Mouse (Mus musculus) hindbrain, embryonic 11.5 days (tissue): ENCODE results near the gene Cct2. TPM values are rescaled to one million over a fixed set of nuclear protein-coding genes. Genes with fewer than 3 reads are reported as not detected.
"Not testable (repeated sequence)": the region's sequence is repeated elsewhere in the genome, so short reads cannot be mapped to it uniquely, and the experiment has no call there.

Experiments
- ATAC-seq: fragments of 200-750 bp; cut with Nextera tagmentation; 2 replicates; pipeline ENCODE4 v1.8.0; 2017; ENCODE audit warnings: mild to moderate bottlenecking, moderate TSS enrichment, moderate library complexity; ENCODE audit not compliant: low FRiP score
- DNase-seq: peaks from one replicate; pipeline ENCODE4 v3.0.0-alpha.2; 2015; ENCODE audit warnings: low spot score
- H3K27ac ChIP-seq: fragments of 300-500 bp; sonication (generic); 2 replicates; pipeline ENCODE4 v1.5.1; 2014; ENCODE audit warnings: mild to moderate bottlenecking, low read depth, low read length
- H3K27me3 ChIP-seq: fragments of 300-500 bp; sonication (generic); 2 replicates; pipeline ENCODE4 v1.6.1; 2014; ENCODE audit warnings: mild to moderate bottlenecking, low read length, moderate library complexity, mixed read lengths; ENCODE audit not compliant: control insufficient read depth, insufficient read depth
- H3K36me3 ChIP-seq: fragments of 300-500 bp; sonication (generic); 2 replicates; pipeline ENCODE4 v1.6.1; 2014; ENCODE audit warnings: mild to moderate bottlenecking, low read length, moderate library complexity, mixed read lengths; ENCODE audit not compliant: control insufficient read depth, insufficient read depth
- H3K4me1 ChIP-seq: fragments of 300-500 bp; sonication (generic); replicated peaks from 2 replicates; pipeline ENCODE4 v1.6.1; 2014; ENCODE audit warnings: low read length, mixed read lengths; ENCODE audit not compliant: control insufficient read depth, insufficient read depth
- H3K4me2 ChIP-seq: fragments of 300-500 bp; sonication (generic); replicated peaks from 2 replicates; pipeline ENCODE4 v1.6.1; 2014; ENCODE audit warnings: mild to moderate bottlenecking, low read depth, low read length
- H3K4me3 ChIP-seq: fragments of 300-500 bp; sonication (generic); 2 replicates; pipeline ENCODE4 v1.5.1; 2014; ENCODE audit warnings: low read depth, low read length
- H3K9ac ChIP-seq: fragments of 300-500 bp; sonication (generic); 2 replicates; pipeline ENCODE4 v1.6.1; 2014; ENCODE audit warnings: low read depth, low read length
- H3K9me3 ChIP-seq: fragments of 300-500 bp; sonication (generic); 2 replicates; pipeline ENCODE4 v1.6.1; 2016; ENCODE audit warnings: low read length; ENCODE audit not compliant: control insufficient read depth
- WGBS: fragments of 180-500 bp; shearing (Covaris S2); extraction: QIAGEN DNeasy Blood & Tissue Kit; methylation state at CpG from one replicate; pipeline ENCODE4 v1.1.7; 2014; 5-methylcytosine and 5-hydroxymethylcytosine counted together
- polyA plus RNA-seq: library from polyadenylated mRNA; unstranded; fragments of >200 nt; fragmentation: Nextera tagmentation; extraction: Ambion mirVana; gene quantifications from 2 replicates; pipeline ENCODE4 v1.2.1, GENCODE M21; 2014

Gene Cct2
- polyA plus RNA-seq, 1 experiment from 2014 or later = 321 TPM

- Histone ChIP-seq H3K27me3 (no peaks in the 10 kb centered on the region), H3K4me1 (no peaks in the 10 kb centered on the region), H3K4me2 (0 out of 2 replicates have a peak within 1 kb of the TSS, but pooled peaks have one; percentile 7), H3K36me3 (no peaks in the 10 kb centered on the region), H3K4me3 (no peak within 1 kb of the TSS), H3K9ac (no peak within 1 kb of the TSS), H3K9me3 (no peaks in the 10 kb centered on the region), H3K27ac (no peak within 1 kb of the TSS)
- peak; percentile 45; the same call in 1 of the 2 replicates for ATAC-seq
- whole genome bisulfite sequencing = 46% methylated on average over 40 of the region's 40 CpGs
- DNase-seq = peak; percentile 36
Observed at GRCm38 (mm10) chr10:117045175-117046056, 18.2 kb downstream of the Cct2 start, which contains the start of gene Lrrc10. Gene Lrrc10 (plus strand): TSS chr10:117045341.

- H3K4me2 ChIP-seq, H3K4me3 ChIP-seq, ATAC-seq, DNase-seq, H3K9ac ChIP-seq, H3K27ac ChIP-seq, H3K27me3 ChIP-seq, H3K9me3 ChIP-seq, H3K4me1 ChIP-seq, H3K36me3 ChIP-seq: not testable (repeated sequence)
- WGBS = 47% methylated on average over 14 of the region's 16 CpGs
Observed at GRCm38 (mm10) chr10:117043497-117044166, 20.0 kb downstream of the Cct2 start.

GRCm38 (mm10) chr10:117042295-117042694 is 21.3 kb downstream of the Cct2 start:
- 90% methylated on average over 14 of the region's 14 CpGs for WGBS
- Histone ChIP-seq H3K9me3 (no peaks in the 10 kb centered on the region), H3K4me3 (no peak overlapping the region), H3K9ac (no peak overlapping the region), H3K27ac (no peak overlapping the region), H3K27me3 (no peaks in the 10 kb centered on the region), H3K36me3 (no peaks in the 10 kb centered on the region), H3K4me2 (no peak overlapping the region), H3K4me1 (no peaks in the 10 kb centered on the region)
- DNase-seq = no peak
- no peak for ATAC-seq

- Histone ChIP-seq H3K4me1 (no peaks in the 10 kb centered on the region), H3K27ac (no peak overlapping the region), H3K27me3 (no peaks in the 10 kb centered on the region), H3K36me3 (no peaks in the 10 kb centered on the region), H3K9ac (no peak overlapping the region), H3K4me3 (no peak overlapping the region), H3K9me3 (no peaks in the 10 kb centered on the region), H3K4me2 (no peak overlapping the region)
- DNase-seq = no peak
- ATAC-seq = no peak
- 73% methylated on average over 6 of the region's 6 CpGs for WGBS
Observed at GRCm38 (mm10) chr10:117040355-117040754, 23.3 kb downstream of the Cct2 start.

GRCm38 (mm10) chr10:117033785-117034184 is 29.8 kb downstream of the Cct2 start:
- Histone ChIP-seq H3K27ac (no peak overlapping the region), H3K4me1 (no peaks in the 10 kb centered on the region), H3K4me3 (no peak overlapping the region), H3K9me3 (no peaks in the 10 kb centered on the region), H3K4me2 (no peak overlapping the region), H3K9ac (no peak overlapping the region), H3K27me3 (no peaks in the 10 kb centered on the region), H3K36me3 (no peaks in the 10 kb centered on the region)
- peak; percentile 87 for DNase-seq
- 29% methylated on average over 8 of the region's 8 CpGs for WGBS
- ATAC-seq = no peak

- ATAC-seq = no peak
- Histone ChIP-seq H3K36me3 (no peaks in the 10 kb centered on the region), H3K27me3 (no peaks in the 10 kb centered on the region), H3K9ac (no peak overlapping the region), H3K4me2 (no peak overlapping the region), H3K9me3 (no peaks in the 10 kb centered on the region), H3K27ac (no peak overlapping the region), H3K4me3 (no peak overlapping the region), H3K4me1 (no peaks in the 10 kb centered on the region)
- 90% methylated on average over 3 of the region's 3 CpGs for WGBS
- DNase-seq = no peak
Observed at GRCm38 (mm10) chr10:117031160-117031559, 32.5 kb downstream of the Cct2 start.

- H3K9me3 ChIP-seq = no peaks in the 10 kb centered on the region
- no peak overlapping the region for H3K27ac ChIP-seq
- no peaks in the 10 kb centered on the region for H3K36me3 ChIP-seq
- 80% methylated on average over 8 of the region's 8 CpGs for WGBS
- ATAC-seq (no peak), DNase-seq (no peak)
- no peaks in the 10 kb centered on the region for H3K27me3 ChIP-seq
- no peak overlapping the region for H3K4me3 ChIP-seq
- no peaks in the 10 kb centered on the region for H3K4me1 ChIP-seq
- no peak overlapping the region for H3K4me2 ChIP-seq
- no peak overlapping the region for H3K9ac ChIP-seq
Observed at GRCm38 (mm10) chr10:117026176-117026575, 37.4 kb downstream of the Cct2 start.

- not testable (repeated sequence) for ATAC-seq, H3K9ac ChIP-seq, H3K9me3 ChIP-seq, H3K36me3 ChIP-seq, DNase-seq, H3K4me3 ChIP-seq, H3K4me1 ChIP-seq, H3K4me2 ChIP-seq, H3K27me3 ChIP-seq, H3K27ac ChIP-seq
Observed at GRCm38 (mm10) chr10:117025776-117026175, 37.8 kb downstream of the Cct2 start.
